Mouse (Mus musculus): ENCODE data around the gene Samd4b.

Samd4b gene

DNA sequence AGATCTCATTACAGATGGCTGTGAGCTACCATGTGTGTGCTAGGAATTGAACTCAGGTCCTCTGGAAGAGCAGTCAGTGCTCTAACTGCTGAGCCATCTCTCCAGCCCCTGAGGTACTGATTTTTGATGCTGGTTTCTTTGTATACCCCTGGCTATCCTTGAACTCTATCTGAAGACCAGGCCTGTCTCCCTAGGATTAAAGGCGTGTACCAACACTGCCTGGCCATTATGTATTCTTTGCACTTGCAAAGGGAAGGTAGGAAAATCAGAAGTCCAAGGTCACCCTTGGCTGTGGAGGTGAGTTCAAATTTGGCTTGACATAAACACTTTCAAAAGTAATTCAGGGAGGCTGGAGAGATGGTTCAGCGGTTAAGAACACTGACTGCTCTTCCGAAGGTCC is 243.3 kb downstream of the Samd4b start:
- H3K36me3 ChIP-seq (ENCODE audit: insufficient read depth, low read length) = peaks cover 58% of the 10 kb centered on the region
- no peaks in the 10 kb centered on the region for H3K9me3 ChIP-seq (ENCODE audit: low read length)
- TF ChIP-seq POU5F1 (IDR thresholded peaks at IDR 0.05; ENCODE audit: borderline replicate concordance, low read length) = no peak
- no peak for TF ChIP-seq CTCF (conservative IDR thresholded peaks at IDR 0.05; ENCODE audit: low read length)
- no peak for TF ChIP-seq NANOG (IDR thresholded peaks at IDR 0.05; ENCODE audit: borderline replicate concordance, low read length)
- peaks cover 73% of the 10 kb centered on the region for H3K4me1 ChIP-seq (replicated peaks; ENCODE audit: low read depth, low read length)
- H3K27me3 ChIP-seq (ENCODE audit: insufficient read depth, low read length) = peaks cover 9% of the 10 kb centered on the region; the same call in 1 of the 2 replicates
- H3K4me3 ChIP-seq (replicated peaks; ENCODE audit: low read length) = no peak overlapping the region

GRCm38 (mm10) chr7:28354113-28354581 is 243.8 kb downstream of the Samd4b start:
- no peak overlapping the region for H3K4me3 ChIP-seq (replicated peaks; ENCODE audit: low read length)
- H3K36me3 ChIP-seq (ENCODE audit: insufficient read depth, low read length) = peaks cover 53% of the 10 kb centered on the region
- 0 out of 2 replicates have a peak, but pooled peaks cover 4% of the 10 kb centered on the region for H3K27me3 ChIP-seq (ENCODE audit: insufficient read depth, low read length)
- no peaks in the 10 kb centered on the region for H3K9me3 ChIP-seq (ENCODE audit: low read length)
- H3K4me1 ChIP-seq (replicated peaks; ENCODE audit: low read depth, low read length) = peaks cover 77% of the 10 kb centered on the region
- TF ChIP-seq CTCF (conservative IDR thresholded peaks at IDR 0.05; ENCODE audit: low read length) = no peak
- TF ChIP-seq POU5F1 (IDR thresholded peaks at IDR 0.05; ENCODE audit: borderline replicate concordance, low read length) = no peak
- no peak for TF ChIP-seq NANOG (IDR thresholded peaks at IDR 0.05; ENCODE audit: borderline replicate concordance, low read length)

DNA sequence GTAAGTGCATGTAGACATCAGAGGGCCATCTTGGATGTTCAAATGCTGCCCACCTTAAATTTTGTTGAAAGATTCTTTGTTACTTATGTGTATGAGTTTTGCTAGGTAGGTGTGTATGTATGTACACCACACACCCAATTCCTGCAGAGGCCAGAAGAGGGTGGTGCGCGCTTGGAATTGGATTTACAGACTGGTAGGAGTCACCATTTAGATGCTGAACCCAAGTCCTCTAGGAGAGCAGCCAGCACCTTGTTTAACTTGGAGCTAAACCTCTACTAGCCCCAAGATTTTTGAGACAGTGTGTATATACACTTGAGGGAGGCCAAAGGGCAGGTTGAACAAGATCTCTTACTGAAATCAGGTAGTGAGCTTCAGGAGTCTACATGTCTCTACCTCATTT is 244.7 kb downstream of the Samd4b start:
- Histone ChIP-seq H3K4me1 (replicated peaks; ENCODE audit: low read depth, low read length) (peaks cover 80% of the 10 kb centered on the region), H3K27me3 (ENCODE audit: insufficient read depth, low read length) (no peaks in the 10 kb centered on the region), H3K9me3 (ENCODE audit: low read length) (no peaks in the 10 kb centered on the region)

GRCm38 (mm10) chr7:28351676-28352191 is 246.2 kb downstream of the Samd4b start:
- H3K27me3 ChIP-seq (ENCODE audit: insufficient read depth, low read length) = no peaks in the 10 kb centered on the region
- peak overlapping the region; percentile 99 for H3K4me3 ChIP-seq (replicated peaks; ENCODE audit: low read length)
- H3K4me1 ChIP-seq (replicated peaks; ENCODE audit: low read depth, low read length) = peaks cover 64% of the 10 kb centered on the region
- H3K36me3 ChIP-seq (ENCODE audit: insufficient read depth, low read length) = peaks cover 50% of the 10 kb centered on the region
- H3K9me3 ChIP-seq (ENCODE audit: low read length) = no peaks in the 10 kb centered on the region
- TF ChIP-seq CTCF (conservative IDR thresholded peaks at IDR 0.05; ENCODE audit: low read length) (no peak), NANOG (IDR thresholded peaks at IDR 0.05; ENCODE audit: borderline replicate concordance, low read length) (no peak), POU5F1 (IDR thresholded peaks at IDR 0.05; ENCODE audit: borderline replicate concordance, low read length) (no peak)

More for the DNA sequence above, 244.7 kb downstream of the Samd4b start:
- H3K36me3 ChIP-seq (ENCODE audit: insufficient read depth, low read length) = peaks cover 50% of the 10 kb centered on the region
- H3K4me3 ChIP-seq (replicated peaks; ENCODE audit: low read length) = peak overlapping the region; percentile 99
- TF ChIP-seq CTCF (conservative IDR thresholded peaks at IDR 0.05; ENCODE audit: low read length) (no peak), POU5F1 (IDR thresholded peaks at IDR 0.05; ENCODE audit: borderline replicate concordance, low read length) (no peak), NANOG (IDR thresholded peaks at IDR 0.05; ENCODE audit: borderline replicate concordance, low read length) (no peak)

DNA sequence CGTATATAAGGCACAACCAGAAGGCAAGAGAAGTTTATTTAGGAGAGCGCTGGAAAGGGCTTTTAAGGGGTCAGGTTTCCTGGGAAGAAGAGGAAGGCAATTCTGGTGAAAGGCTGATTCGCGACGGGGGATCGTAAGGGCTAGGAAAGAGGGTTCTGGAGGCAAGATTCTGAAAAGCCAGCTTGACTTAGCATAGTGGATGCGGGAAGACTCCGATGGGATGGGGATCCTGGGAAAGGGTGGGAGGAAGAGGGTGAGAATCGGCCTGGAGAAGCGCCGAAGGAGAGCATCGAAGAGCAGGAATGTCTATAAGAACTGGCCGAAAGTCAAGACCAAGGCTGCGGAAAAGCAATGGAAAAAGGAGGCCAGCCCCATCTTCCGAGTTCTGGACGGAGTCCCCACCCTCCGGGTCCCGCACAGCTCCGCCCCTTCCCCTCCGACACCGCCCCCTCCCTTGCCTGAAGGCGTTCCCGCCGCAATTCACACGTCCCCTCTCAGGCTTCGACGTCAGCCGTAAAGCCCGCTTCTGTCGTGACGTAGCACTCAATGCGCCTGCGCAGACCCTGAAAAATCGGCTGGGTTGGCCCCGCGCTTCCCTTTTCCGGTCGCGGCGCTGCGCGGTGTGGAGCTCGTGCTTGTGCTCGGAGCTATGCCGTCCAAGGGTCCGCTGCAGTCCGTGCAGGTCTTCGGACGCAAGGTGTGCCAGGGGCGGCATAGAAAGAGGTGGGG is 247.6 kb downstream of the Samd4b start, which contains the start of gene Rps16:
Gene Rps16, plus strand, starts transcription at position 498 of the 729 bp plus-strand sequence.
- TF ChIP-seq POU5F1 (IDR thresholded peaks at IDR 0.05; ENCODE audit: borderline replicate concordance, low read length) = no peak
- no peak for TF ChIP-seq NANOG (IDR thresholded peaks at IDR 0.05; ENCODE audit: borderline replicate concordance, low read length)
- TF ChIP-seq CTCF (conservative IDR thresholded peaks at IDR 0.05; ENCODE audit: low read length) = no peak
- H3K27me3 ChIP-seq (ENCODE audit: insufficient read depth, low read length) = no peaks in the 10 kb centered on the region

More for the DNA sequence above, 247.6 kb downstream of the Samd4b start, which contains the start of gene Rps16:
- Histone ChIP-seq H3K9me3 (ENCODE audit: low read length) (no peaks in the 10 kb centered on the region), H3K4me3 (replicated peaks; ENCODE audit: low read length) (peak within 1 kb of the TSS; percentile 99), H3K36me3 (ENCODE audit: insufficient read depth, low read length) (peaks cover 43% of the 10 kb centered on the region), H3K4me1 (replicated peaks; ENCODE audit: low read depth, low read length) (peaks cover 54% of the 10 kb centered on the region)

All from E14TG2a.4 (cell line).